Mouse (Mus musculus) stomach, embryonic 16.5 days (tissue): ENCODE results near the gene Raver2. TPM values are rescaled to one million over a fixed set of nuclear protein-coding genes. Genes with fewer than 3 reads are reported as not detected.
A peak's percentile ranks its signal among the peaks of the same experiment; 100 is the strongest.

Experiments used
- ATAC-seq: fragments of 200-750 bp; cut with Nextera tagmentation; 2 replicates; pipeline ENCODE4 v1.8.0; 2017; ENCODE audit warnings: moderate number of reproducible peaks, moderate TSS enrichment; ENCODE audit not compliant: insufficient read depth, low FRiP score
- H3K27ac ChIP-seq: fragments of 300-500 bp; sonication (generic); 2 replicates; pipeline ENCODE4 v1.5.1; 2014; ENCODE audit warnings: low read length
- H3K27me3 ChIP-seq: fragments of 300-500 bp; sonication (generic); 2 replicates; pipeline ENCODE4 v1.6.1; 2014; ENCODE audit warnings: low read length, control low read depth, mixed read lengths; ENCODE audit not compliant: control insufficient read depth, insufficient read depth
- H3K36me3 ChIP-seq: fragments of 300-500 bp; sonication (generic); 2 replicates; pipeline ENCODE4 v1.6.1; 2014; ENCODE audit warnings: low read length; ENCODE audit not compliant: control insufficient read depth, insufficient read depth
- H3K4me1 ChIP-seq: fragments of 300-500 bp; sonication (generic); 2 replicates; pipeline ENCODE4 v1.6.1; 2014; ENCODE audit warnings: low read length, control low read depth, mixed read lengths; ENCODE audit not compliant: control insufficient read depth, insufficient read depth
- H3K4me2 ChIP-seq: fragments of 300-500 bp; sonication (generic); 2 replicates; pipeline ENCODE4 v1.6.1; 2014; ENCODE audit warnings: low read depth, low read length, mixed read lengths
- H3K4me3 ChIP-seq: fragments of 300-500 bp; sonication (generic); replicated peaks from 2 replicates; pipeline ENCODE4 v1.5.1; 2014; ENCODE audit warnings: mild to moderate bottlenecking, low read length
- H3K9ac ChIP-seq: fragments of 300-500 bp; sonication (generic); 2 replicates; pipeline ENCODE4 v1.6.1; 2014; ENCODE audit warnings: low read length
- H3K9me3 ChIP-seq: fragments of 300-500 bp; sonication (generic); replicated peaks from 2 replicates; pipeline ENCODE4 v1.6.1; 2016; ENCODE audit warnings: low read length, control low read depth; ENCODE audit not compliant: control insufficient read depth
- WGBS: fragments of 180-500 bp; shearing (Covaris S2); extraction: QIAGEN DNeasy Blood & Tissue Kit; methylation state at CpG from one replicate; pipeline ENCODE4 v1.1.7; 2014; 5-methylcytosine and 5-hydroxymethylcytosine counted together
- polyA plus RNA-seq: library from polyadenylated mRNA; unstranded; fragments of >200 nt; fragmentation: Nextera tagmentation; extraction: Ambion mirVana; gene quantifications from 2 replicates; pipeline ENCODE4 v1.2.1, GENCODE M21; 2015

The Raver2 gene
- polyA plus RNA-seq, 1 experiment from 2014 or later, result 9.4 TPM

DNA sequence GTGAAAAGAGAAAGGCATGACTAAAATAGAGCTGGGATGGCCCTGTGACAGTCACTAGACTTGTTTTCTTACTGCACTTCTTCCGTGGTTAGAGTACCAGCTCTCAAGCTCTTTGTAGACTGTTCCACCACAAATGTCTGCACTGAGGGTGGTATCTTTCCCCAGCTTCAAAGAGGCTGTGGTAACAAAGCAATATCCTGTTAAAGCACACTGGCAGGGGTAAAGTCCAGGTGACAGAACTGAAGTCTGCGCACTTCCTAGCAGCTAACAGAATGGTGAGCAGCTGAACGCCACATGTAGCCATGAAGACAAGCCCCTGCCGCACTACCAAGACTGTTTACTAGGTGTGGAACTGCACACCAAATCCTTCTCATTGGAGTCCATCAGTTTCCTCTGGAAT lies 118.6 kb downstream of the Raver2 start:
- WGBS, result 84% methylated on average over 4 of the region's 4 CpGs
- Histone ChIP-seq H3K4me2 (no peak overlapping the region), H3K4me1 (peaks cover 10% of the 10 kb centered on the region), H3K27me3 (no peaks in the 10 kb centered on the region), H3K4me3 (no peak overlapping the region), H3K9ac (no peak overlapping the region), H3K27ac (no peak overlapping the region), H3K36me3 (peaks cover 3% of the 10 kb centered on the region; the same call in 1 of the 2 replicates), H3K9me3 (no peaks in the 10 kb centered on the region)
- ATAC-seq, result no peak

DNA sequence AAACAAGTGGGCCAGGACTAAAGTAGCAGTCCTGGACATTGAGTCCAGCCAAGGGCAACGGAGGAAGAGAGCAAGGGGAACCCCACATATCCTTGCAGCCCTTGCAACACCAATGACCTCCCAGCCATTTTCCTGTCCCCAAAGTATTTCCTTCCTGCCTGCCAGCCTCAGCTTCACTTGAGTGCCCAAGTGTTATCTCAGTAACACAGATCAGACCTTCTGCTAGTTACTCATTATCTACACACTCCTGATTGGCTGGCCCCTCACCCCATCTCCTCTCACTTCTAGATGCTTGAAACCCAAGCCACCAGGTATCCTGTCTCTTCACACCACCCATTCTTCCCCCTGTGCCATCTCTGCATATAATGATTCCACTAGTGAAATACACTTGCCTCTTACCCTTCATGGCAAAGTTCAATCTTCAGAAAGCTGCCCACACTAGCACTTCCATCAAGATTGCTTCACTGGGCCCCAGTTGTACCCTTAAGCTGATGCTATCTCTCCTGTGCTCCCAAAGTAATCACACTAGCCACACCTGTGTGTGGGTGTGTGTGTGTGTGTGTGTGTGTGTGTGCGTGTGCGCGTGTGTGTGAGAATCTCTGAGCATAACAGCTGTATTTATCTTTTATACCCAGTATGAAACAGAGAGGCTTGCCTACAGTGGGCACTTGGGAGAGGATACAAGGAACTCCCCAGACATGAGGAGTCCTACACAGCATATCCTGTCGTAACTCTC lies 123.6 kb downstream of the Raver2 start:
- H3K4me3 ChIP-seq, result no peak overlapping the region
- no peak overlapping the region for H3K4me2 ChIP-seq
- H3K36me3 ChIP-seq, result no peaks in the 10 kb centered on the region
- ATAC-seq, result peak; percentile 56; the same call in 1 of the 2 replicates
- H3K27ac ChIP-seq, result no peak overlapping the region
- no peaks in the 10 kb centered on the region for H3K9me3 ChIP-seq
- no peak overlapping the region for H3K9ac ChIP-seq
- H3K4me1 ChIP-seq, result peaks cover 1% of the 10 kb centered on the region; the same call in 1 of the 2 replicates
- 80% methylated on average over 5 of the region's 5 CpGs for WGBS
- H3K27me3 ChIP-seq, result no peaks in the 10 kb centered on the region

DNA sequence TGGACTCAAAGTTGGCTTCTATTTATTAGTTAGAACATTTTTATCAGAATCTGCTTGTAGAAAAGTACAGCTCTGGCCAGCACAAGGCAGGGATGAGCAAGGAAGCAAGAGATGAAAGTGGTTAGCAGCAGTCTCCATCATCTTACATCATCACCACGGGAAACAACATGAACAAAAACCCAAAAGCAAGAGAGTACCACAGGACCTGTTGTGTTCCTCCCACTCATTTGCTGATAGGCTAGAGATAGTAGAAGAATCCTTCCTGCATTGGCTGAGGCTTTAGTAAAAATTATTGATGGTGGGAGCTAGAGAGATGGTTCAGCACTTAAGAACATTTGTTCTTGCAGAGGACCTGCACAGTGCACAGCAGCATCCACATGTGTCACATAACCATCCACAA lies 125.4 kb downstream of the Raver2 start:
- Histone ChIP-seq H3K4me1 (peaks cover 19% of the 10 kb centered on the region), H3K27ac (no peak overlapping the region), H3K27me3 (no peaks in the 10 kb centered on the region), H3K36me3 (no peaks in the 10 kb centered on the region), H3K4me2 (no peak overlapping the region), H3K9me3 (no peaks in the 10 kb centered on the region), H3K4me3 (no peak overlapping the region), H3K9ac (no peak overlapping the region)
- 79% methylated on average over 1 of the region's 1 CpGs for WGBS
- no peak for ATAC-seq

DNA sequence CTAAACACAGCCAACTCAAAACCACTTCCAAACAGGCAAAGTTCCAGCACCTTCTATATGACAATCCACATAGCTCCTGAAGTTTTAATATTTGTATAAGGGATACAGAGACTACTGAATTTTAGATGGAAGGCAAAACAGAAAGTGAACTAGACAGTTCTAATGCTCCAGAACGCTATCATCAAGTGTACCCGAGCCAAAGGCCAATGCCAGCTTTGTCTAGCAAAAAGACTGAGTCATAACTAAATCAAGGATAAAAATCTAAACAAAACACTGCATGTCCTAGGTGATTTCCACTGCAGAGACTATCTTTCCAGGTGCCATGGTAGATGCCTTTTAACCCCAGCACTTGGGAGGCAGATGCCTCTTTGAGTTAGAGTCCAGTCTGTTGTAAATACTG lies 127.6 kb downstream of the Raver2 start:
- Histone ChIP-seq H3K9me3 (no peaks in the 10 kb centered on the region), H3K27me3 (no peaks in the 10 kb centered on the region), H3K27ac (no peak overlapping the region), H3K36me3 (no peaks in the 10 kb centered on the region), H3K9ac (no peak overlapping the region), H3K4me2 (no peak overlapping the region), H3K4me3 (no peak overlapping the region), H3K4me1 (peaks cover 26% of the 10 kb centered on the region)
- 64% methylated on average over 2 of the region's 2 CpGs for WGBS
- no peak for ATAC-seq

DNA sequence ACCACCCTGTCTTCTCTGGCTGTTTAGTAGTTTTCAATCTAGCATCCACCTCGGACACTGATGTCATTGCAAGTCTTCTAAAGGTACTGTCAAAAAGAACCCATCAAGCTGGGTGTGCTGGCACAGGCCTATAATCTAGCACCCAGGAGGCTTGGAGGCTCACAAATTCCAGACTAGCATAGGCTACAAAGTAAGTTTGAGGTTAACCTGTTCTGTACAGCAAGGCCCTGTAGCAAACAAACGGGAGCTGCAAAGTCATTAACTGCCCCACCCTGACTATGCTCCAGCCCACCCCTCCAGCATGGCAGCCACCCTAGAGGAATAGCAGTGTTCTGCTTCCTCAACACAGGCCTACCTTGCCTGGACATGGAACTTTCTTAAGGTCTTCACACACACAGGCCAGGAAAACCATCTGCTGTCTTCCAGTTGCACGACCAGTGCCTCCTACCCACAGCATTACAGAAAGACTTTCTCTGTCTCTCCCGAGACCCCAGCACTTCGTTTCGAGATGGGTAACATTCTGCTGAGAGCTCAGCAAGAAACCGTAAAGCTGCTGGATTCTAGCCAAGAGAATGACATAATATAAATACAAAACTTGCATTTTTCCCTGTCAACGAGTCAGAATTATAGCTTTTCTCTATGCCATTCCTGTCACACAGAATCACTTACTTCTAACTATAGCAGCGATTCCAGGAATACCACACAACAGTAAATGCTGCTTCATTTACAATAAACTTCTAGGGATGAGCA lies 128.8 kb downstream of the Raver2 start:
- no peak for ATAC-seq
- peaks cover 26% of the 10 kb centered on the region for H3K4me1 ChIP-seq
- no peak overlapping the region for H3K4me2 ChIP-seq
- 38% methylated on average over 9 of the region's 9 CpGs for WGBS
- no peaks in the 10 kb centered on the region for H3K9me3 ChIP-seq
- H3K4me3 ChIP-seq, result no peak overlapping the region
- no peaks in the 10 kb centered on the region for H3K27me3 ChIP-seq
- no peak overlapping the region for H3K27ac ChIP-seq
- no peaks in the 10 kb centered on the region for H3K36me3 ChIP-seq
- no peak overlapping the region for H3K9ac ChIP-seq

DNA sequence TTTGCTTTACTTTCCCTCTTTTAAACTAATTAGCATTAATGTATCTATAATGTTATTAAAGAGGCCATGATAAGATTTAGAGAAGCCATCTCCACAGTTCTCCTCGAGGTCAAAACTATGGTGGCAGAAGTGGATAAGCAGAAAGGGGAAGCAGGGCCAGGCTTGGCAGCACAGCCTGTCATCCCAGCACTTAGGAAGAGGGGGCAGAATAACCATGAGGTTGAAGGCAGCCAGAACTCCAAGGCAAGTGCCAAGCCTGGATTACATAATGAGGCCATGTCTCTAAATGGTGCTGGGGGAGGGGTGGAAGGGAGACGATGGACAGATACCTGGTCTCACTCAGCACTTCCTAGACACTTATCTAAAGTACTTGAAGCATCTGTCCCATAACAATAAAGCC lies 129.6 kb downstream of the Raver2 start:
- Histone ChIP-seq H3K27me3 (no peaks in the 10 kb centered on the region), H3K4me2 (no peak overlapping the region), H3K4me3 (no peak overlapping the region), H3K36me3 (no peaks in the 10 kb centered on the region), H3K4me1 (peaks cover 26% of the 10 kb centered on the region), H3K27ac (no peak overlapping the region), H3K9me3 (no peaks in the 10 kb centered on the region), H3K9ac (no peak overlapping the region)
- ATAC-seq, result no peak; the same call in 1 of the 2 replicates
- 29% methylated on average over 2 of the region's 2 CpGs for WGBS

DNA sequence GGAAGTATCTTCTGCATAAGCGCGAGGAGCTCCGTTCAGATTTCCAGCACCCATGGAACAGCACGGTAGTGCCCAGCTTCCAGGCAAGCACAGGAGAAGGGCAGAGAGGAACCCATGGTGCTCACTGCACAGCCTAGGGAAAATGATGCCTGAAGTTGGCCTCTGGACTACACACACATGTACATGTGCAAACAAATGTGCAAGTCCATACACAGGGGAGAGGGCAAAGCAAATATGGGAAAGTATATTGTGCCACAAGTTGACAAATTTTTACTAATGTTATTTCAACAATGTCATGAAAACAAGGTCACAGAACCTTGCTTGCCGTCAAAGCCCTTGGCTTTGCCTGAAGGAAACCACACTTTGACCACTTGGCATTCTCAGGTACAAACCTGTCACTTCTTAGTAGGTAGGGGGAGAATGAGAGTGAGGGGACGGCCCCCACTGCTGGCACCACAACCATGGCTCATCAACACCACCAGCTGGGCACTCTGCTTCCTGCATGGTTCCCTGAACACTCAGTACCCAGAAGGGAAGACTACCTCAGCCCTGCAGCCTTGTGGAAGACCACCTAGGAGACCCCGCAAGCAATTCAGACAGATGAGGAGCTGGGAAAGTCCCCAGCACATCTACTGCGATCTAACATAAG lies 130.8 kb downstream of the Raver2 start:
- H3K4me3 ChIP-seq, result no peak overlapping the region
- WGBS, result 90% methylated on average over 8 of the region's 8 CpGs
- ATAC-seq, result no peak

More for the DNA sequence above, 130.8 kb downstream of the Raver2 start:
- no peak overlapping the region for H3K4me2 ChIP-seq
- H3K9ac ChIP-seq, result no peak overlapping the region
- no peaks in the 10 kb centered on the region for H3K36me3 ChIP-seq
- peaks cover 26% of the 10 kb centered on the region for H3K4me1 ChIP-seq
- no peaks in the 10 kb centered on the region for H3K27me3 ChIP-seq
- H3K27ac ChIP-seq, result no peak overlapping the region
- H3K9me3 ChIP-seq, result no peaks in the 10 kb centered on the region
